Mouse (Mus musculus) adrenal gland, postnatal 14 days (tissue): ENCODE measurements at regions not wholly inside any gene's neighbourhood (a gene's known extent, or its start where the extent isn't known, plus 50 kb on each side); places are given as distances from the start of the nearest gene placed in this dataset.
A peak's percentile ranks its signal among the peaks of the same experiment; 100 is the strongest.

Experiments
- DNase-seq: peaks from one replicate; pipeline ENCODE4 v3.0.0; 2021; ENCODE audit warnings: mixed read lengths

DNA sequence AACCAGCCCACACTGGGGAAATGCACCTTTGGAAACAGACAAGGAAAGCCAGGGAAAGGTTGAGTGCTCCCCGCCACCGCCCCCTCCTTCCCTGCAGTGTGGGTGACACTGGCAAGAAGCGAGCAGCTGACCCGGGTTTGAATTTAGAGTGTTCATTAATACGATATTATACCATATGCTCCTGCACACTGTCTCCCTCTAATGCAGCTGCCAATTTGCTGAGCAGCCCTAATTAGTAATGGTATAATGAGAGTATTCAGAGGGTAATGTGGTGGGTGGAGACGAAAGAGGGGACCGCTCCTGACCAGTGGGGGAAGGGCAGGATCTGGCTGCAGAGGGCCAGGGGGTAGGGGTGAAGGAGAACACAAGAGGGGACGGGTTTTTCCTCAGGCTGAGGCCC is 111.9 kb upstream of the Lhx1 start:
- no peak for DNase-seq

DNA sequence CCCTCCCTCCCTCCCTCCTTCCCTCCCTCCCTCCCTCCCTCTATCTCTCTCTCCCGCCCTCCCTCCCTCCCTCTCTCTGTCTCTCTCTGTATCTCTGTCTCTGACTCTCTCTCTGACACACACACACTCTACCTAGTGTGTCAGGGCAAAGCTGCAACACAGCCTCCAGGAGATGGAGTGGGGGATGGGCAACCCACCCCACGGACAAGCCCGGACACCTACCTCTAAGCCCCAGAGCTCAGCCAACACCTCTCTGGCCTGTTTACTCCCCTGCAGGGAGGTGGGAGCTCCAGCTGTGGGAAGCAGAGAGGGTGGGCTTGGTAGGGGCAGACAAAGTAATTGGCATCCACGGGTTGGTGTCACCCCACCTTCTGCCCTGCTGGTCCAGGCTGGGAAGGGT is 109.7 kb upstream of the Lhx1 start:
- DNase-seq: no peak

DNA sequence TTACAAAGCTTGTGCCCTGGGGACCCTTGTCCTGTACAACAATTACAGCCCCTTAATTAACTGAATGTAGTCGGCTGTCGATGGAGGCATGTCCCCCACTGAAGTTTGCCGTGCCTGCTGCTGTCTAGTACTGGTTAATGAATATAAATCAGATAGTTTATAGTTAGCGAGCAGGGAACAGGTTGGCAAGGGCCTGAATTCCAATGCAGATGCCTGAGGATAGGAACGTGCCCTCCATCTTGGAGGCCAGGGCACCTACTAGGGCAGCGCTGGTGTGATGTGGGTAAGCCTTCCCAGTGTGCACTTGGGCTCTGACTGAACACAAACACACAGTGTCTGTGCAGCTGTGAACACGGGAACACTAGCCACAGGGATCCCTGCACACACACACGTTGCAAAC is 108.0 kb upstream of the Lhx1 start:
- DNase-seq: no peak

DNA sequence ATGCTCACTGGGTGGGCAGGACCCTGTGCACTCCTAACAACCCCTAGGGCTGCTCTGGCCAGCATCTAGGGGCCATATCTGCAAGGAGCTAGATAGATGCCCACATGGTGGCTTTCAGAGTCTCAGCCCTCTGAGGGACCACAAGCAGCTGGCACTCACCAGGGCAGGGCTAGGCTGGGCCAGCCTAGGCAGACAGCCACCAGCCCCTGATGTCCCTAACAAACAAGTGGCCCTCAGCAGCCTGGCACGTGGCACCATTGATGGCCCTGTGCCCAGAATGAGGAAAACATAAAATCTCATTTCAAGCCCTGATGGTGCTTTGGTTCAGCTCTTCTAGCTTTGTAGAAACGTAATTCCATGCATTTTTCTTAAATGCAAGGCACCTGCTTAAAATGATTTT is 102.8 kb upstream of the Lhx1 start:
- no peak for DNase-seq

DNA sequence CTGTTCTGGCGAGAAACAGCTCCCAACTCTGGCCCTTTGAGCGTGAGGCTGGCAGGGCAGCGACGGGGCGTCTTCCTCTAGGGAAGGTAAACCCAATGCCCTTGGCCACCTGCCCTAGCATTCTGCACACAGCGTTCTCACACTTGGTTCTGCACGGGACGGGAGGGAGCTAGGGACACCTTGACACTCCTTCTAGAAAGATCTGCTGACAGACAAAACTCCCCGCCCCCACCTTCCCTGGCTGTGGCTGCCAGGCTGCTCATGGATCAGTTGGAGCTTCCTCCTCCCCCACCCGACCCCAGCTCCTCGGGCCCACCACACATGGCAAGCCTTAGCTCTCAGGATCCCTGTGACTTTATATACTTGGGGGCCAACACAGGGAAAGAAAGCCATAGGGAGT is 102.3 kb upstream of the Lhx1 start:
- DNase-seq: peak; percentile 33

DNA sequence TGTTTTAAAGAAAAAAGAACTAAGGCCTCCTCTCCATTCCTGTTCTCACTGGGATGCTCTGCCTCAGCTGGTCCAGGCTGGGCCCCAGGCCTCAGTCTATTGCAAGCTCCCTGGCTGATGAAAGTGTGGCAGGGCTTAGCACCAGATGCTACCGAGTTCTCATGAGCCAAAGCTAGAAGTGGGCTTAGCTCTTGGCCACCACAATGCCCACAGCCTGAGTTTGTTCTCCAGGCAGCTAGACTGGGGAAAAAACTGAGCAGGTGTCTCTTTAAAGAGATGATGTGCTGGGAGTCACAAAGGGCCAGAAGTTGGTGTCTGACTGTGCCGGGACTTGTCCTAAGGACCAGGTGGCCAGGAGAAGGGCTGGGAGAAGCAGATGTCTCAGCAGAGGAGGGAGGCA is 101.9 kb upstream of the Lhx1 start:
- DNase-seq: no peak

DNA sequence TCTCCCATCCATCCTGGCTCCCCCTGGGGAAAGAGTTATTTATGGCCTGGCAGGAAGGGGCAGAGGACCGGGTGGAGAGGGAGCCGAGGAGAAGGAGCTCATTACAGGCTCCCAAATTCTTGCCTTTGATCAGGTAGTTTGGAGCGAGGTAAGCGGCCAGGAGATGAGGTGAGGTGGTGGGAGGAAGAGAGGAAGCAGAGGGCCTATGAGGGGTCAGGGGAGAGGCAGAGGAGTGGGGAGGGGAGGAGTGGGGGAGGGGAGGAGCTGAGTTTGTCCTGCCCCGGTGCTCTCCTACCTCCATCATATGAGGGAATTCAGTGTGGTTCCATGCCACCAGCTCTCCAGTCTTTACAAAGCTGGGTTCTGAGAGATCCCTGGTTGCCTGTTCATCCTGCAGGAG is 98.8 kb upstream of the Lhx1 start:
- DNase-seq: no peak

DNA sequence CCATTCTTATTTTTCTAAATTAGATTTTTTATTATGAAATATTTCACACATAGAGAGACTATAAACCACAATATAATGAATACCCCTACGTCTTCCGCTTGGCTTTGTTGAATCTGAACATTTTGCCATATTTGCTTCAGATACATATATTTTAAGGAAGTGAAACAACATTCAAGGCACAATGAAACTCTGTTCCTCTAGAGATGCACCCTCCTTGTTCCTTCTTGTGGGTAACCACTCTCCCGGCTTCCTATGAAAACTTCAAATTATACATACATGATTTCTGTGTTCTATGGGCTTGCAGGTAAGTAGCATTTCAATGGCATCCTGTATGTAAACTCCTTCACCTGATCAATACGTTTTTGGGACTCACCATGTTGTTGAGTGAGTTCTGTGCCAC is 94.4 kb upstream of the Lhx1 start:
- no peak for DNase-seq

DNA sequence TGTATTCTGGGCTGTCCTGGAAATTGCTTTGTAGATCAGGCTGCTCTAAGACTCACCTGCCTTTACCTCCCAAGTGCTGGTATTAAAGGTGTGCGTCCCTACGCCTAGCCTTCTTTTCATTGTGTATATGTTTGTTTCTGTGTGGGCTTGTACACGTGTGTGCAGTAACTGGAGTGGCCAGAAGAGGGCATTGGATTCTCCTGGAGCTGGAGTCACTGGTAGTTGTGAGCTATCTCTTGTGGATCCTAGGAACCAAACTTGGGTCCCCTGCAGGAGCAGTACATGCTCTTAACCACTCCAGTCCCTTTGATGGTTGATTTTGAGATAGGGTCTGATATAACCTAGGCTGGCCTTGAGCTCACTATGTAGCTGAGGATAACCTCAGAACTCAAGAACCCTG is 93.2 kb upstream of the Lhx1 start:
- no peak for DNase-seq

DNA sequence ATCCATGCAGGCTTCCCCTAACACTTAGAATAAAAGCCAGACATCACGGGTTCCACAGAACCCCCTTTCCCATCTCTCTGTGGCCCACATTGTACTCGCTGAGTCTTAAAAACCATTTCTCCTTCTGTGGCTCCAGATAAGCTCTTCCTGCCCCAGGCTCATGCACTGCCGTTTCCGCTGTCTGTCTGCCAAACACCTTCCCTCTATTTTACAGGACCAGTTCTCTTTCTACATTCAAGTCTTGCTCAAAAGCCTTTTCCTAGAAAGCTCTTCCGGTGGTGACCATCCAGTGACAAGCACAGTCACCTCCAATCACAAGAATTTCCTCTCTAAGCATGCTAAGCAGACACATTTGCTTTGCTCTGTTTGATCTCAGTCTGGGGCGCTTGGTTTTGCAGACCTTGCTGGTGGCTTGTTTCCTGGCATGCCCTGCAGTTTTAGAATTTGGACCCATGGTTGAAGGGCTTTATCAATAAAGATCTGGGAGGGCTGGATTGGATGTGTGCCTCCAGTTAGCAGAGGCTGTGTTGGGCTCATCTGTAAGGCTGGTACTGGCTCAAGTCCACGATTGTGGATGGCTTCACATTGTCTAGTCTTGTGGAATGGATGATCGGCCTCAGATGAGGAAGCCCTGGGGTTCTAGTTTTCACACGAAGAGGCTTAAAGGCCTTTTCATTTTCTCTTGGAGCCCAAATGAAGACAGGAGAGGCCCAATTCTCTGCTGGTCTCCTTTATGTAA is 87.8 kb upstream of the Lhx1 start:
- no peak for DNase-seq

DNA sequence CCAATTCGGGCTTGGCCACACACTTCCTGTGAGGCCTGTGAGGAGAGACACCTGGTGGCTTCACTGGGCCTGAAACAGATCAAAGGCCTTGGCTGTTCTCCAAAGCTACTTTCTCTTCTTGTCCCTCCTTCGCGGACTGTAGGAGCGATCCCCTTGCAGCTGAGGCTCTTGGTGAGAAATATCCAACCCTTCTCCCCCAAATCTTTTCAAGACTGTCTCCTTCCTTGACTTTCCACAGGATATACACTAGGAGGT is 86.2 kb upstream of the Lhx1 start:
- no peak for DNase-seq

DNA sequence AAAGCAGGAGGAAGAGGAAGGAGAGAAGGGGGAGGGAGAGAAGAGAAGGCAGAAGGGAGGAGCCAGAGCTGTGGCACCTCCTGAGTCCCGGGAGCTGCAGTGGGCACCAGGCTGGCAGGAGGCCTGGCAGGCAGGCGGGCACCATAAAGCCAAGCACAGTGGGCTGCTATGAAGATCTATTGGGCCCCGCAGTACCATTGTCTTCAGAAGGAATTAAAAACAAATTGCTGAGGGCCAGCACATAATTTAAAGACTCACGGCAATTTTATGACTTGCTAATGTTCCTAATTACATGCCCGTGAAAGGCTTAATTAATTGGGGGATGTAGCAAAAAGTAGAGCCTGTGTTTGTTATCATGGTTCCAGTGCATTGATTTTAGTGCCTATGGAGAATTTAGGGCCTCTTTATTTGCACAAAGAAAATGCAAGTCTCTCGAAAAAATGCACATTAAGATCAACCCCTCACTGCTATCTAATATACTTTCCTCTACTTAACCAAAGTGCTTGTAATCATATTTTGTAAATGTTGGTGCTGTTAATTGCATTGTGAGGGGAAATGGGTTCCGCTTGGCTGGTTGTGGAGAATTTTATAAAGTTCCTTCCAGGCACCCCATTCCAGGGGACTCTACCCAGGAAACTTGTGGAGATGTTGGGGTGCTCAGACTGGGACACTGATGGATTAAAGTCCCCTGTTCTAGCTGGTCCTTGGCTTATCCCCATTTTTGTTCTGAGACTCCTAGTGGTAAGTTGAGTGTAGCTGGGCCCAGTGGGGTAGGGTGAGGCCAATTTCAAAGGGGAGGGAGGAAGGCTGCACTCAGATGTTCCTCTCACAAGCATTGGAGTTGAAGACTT is 85.7 kb upstream of the Lhx1 start:
- DNase-seq: no peak

DNA sequence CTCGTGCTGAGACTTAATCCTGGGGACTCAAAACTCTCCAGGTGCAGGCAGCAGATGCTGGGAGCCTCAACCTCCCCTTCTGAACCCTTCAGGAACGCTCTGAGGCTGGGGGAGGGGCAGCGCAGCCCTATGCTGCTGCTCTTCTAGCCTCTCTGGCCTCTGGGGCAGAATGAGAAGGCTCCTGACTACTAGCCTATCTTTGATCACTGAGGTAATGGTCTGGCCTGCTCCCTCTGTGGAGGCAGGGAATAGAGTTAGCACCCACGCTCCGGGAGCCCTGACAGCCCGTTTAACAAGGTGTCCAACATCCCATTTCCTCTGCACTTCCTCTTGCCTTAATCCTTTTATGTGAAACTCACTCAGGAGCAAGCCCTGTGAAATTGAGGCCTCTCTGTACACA is 79.4 kb upstream of the Lhx1 start:
- no peak for DNase-seq

DNA sequence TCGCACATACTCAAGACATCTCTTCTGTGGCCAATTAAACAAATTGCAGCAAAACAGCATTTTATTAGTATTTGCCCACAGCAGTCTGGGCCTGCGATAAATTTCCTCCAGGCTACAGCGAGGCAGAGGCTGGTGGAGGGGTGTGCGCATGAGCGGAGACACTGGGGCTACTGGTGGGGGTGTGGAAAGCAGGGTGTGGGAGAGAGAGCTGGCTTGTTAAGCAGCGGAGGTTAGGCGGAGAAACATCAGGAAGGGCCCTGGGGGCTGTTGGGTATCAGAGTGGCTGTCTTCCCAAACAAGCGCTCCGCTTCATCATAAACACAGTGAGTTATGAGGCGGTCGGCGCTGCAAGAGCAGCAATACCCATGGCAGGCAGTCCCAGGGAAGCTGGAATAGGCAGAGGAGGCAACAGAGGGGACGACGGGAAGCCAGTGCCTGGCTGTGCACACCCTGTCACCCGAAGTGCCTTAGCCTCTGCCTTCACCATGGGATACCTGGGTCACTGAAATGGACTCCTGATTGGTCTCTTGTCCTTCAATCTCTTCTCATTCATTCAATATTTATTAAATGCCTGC is 74.0 kb upstream of the Lhx1 start:
- DNase-seq: peak; percentile 9

DNA sequence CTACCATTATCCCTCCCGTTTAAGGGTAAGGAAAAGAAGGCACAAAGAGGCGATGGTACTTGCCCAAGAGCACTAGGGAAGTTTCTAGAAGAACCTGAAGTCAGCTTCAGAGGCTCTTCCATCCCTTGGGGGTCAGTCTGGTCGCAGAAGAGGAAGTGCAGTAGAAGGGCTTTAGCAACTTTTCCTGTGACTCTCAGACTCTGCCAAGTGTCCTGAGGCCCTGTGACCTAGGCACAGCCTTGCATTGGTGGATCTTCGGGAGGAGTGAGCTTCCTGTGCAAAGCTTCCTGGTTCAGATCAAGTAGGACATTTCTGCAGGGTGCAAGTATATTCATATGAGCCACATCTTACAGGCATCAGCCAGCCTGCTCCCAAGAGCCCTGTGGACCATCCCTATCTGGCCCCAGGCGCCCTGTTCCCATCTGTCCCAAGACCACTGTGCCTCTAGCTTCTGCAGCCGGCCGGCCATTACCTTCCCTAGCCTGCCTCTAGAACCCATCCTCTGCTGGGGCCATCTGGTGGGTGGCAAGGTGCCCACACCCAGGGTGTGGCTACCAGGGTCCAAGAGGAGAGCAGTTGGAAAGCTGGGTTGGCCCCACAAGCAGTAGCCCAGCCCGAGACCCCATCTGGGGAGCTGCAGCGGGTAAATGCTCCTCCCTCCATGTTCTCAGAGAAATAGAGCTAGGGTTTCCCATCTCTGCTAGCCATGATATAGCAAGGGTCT is 72.4 kb upstream of the Lhx1 start:
- no peak for DNase-seq

DNA sequence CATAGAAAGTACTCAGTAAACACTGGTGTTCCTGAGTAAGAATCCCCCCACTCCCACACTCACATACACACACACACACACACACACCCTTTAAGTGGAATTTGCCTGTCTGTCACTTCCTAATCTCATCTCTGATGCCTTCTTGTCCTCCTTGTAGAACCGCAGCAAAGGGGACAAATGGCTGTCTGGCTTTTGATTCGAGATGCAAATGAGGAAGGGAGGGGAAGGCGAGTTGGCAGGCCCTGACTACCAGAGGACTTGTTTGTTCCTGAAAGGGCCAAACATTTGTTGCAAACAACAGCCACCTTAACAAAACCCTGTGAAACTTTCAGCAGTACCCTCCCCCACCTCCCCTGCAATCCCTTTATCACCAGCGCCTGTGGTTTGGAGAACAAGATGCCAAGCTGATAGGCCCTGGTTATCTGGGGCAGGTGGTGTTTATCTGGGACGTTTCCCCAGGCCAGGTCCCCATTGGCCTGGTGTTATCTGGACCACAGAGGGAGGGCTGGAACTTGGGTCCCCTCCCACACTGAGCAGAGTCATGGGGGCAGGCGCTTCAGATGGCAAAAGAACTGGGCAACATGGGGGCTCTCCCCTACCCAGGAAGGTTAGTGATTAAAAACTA is 67.5 kb upstream of the Lhx1 start:
- no peak for DNase-seq

DNA sequence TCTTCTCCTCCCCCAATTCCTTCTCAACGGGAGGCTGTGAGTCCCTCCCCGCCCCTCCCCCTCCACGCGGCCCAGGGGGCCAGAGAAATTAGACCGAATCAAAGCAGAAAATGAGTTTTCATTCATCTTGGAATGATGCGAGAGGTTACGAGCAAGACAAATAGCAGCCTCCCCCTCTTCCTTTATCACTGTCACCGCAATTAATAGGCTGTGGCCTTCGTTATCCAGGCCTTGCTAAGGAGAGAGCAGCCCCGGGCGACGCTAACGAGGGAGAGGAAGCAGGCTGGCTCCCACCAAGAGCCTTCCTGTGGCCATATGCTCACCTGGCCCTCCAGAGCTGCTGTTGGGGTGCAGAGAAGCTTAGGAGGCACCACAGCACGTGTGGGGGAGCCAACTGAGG is 61.8 kb upstream of the Lhx1 start:
- DNase-seq: no peak

DNA sequence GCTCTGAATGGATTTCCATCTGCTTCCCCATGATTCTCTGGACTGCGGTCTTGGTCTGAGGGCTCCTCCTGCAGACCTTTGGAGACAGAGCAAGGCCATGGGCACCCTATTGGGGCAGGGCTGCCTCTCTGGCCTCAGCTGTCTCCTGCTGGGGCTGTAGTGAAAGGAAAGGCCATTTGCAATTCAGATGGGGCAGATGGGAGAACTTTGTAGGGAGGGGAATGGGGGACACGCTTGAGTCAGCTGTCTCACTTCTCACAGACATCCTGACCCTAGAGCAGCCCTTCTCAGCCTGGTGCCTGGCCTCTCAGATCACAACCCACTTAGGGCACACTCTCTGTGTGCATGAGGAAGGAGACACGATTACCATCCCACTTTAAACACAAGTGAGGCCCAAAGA is 60.3 kb upstream of the Lhx1 start:
- DNase-seq: no peak

DNA sequence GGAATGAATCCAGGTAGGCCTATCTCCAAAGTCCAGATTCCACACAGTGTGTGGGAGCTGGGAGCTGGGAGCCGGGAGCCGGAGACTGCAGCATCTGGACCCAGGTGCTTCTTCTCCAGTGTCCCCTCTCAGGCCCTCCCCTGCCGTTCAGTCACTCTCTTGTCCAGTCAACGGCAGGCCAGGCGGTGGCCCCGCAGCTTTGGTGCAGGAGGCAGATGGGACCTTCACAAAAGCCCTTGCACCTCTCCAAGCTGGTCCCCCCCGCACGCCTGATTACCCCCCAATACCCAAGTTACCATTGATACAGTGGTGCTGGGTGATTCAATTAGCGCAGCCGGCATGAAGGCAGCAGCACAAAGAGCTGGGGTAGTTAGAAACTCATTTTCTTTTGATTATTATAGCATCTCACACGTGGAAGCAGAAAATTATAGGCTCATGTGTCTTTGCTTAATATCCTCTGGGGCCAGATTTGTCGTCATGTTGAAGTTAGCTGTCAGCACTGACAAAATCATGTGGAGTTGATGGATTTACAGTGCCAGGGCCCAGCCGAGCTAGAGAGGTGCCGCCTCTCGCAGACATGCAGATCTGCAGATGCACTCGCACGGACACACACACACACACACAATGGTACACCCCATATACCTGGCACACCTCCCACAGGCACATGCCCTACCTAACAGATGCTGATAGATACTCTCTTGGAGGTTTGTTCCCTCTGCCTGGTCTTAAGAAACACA is 53.6 kb upstream of the Lhx1 start:
- DNase-seq: no peak
